Mouse (Mus musculus): ENCODE measurements around the gene Itgal.

- TF ChIP-seq POLR2A (IDR thresholded peaks at IDR 0.05; ENCODE audit: low read depth, low read length) (no peak), CTCF (IDR thresholded peaks at IDR 0.05; ENCODE audit: extremely low read depth, insufficient read length, insufficient replicate concordance, low read depth, low read length) (no peak)
These were observed 48.3 kb downstream of the Itgal start for GRCm38 (mm10) chr7:127344371-127344770.

All from small intestine, adult 2 months (tissue).